Mouse (Mus musculus) cerebellum, adult (tissue): ENCODE results near the gene Cnot2.
"Not testable (repeated sequence)": the region's sequence is repeated elsewhere in the genome, so short reads cannot be mapped to it uniquely, and the experiment has no call there.

Experiments
- ATAC-seq: cut with Nextera tagmentation; 2 replicates; pipeline ENCODE4 v1.9.2; 2017; ENCODE audit warnings: mild to moderate bottlenecking, moderate library complexity, mixed read lengths; ENCODE audit not compliant: insufficient number of reproducible peaks, low FRiP score, low TSS enrichment

Gene Cnot2

DNA sequence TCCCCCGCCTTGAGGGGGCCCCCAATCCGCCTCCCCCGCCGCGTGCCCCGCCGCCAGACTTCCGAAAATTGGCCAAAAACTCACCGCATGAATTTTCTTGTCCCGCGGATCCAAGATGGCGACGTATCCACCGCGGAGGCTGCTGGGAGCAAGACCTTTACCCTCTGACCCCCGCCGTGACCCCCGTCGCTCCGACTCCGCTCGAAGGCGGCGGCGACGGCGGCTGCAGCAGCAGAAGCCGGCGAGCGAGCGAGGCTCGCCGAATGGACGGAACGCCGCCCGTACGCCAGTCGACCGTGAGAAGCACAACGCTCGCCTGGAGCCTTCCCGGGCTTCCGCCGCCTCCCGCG, at the start of gene Cnot2:
Cnot2 (minus strand) TSS at position 143 of the 350 bp plus-strand sequence.
- ATAC-seq = peak; percentile 82

GRCm38 (mm10) chr10:116628926-116629325, 47.6 kb upstream of the Cnot2 start:
- no peak for ATAC-seq

DNA sequence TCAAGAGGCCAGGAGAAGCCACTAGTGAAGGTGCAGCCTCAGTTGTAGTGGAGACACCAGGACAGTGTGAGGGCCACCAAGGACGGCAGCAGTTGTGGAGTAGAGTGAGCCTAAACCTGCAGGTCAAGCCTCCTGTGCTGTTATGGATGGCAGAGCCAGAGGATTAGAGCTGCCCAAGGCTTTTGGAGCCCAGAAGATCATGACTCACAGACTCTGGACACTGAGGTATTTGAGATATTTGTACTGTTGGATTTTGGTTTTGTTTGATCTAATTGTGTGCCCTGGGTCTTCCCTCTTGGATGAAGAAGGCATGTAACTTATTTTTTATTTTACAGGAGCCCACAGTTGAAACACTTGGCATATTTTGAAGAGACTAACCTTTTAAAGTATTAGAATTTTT, 44.7 kb upstream of the Cnot2 start:
- no peak for ATAC-seq

GRCm38 (mm10) chr10:116613250-116613649, 31.9 kb upstream of the Cnot2 start:
- not testable (repeated sequence) for ATAC-seq

- ATAC-seq = no peak
Measured at GRCm38 (mm10) chr10:116604905-116605162, 23.5 kb upstream of the Cnot2 start.

DNA sequence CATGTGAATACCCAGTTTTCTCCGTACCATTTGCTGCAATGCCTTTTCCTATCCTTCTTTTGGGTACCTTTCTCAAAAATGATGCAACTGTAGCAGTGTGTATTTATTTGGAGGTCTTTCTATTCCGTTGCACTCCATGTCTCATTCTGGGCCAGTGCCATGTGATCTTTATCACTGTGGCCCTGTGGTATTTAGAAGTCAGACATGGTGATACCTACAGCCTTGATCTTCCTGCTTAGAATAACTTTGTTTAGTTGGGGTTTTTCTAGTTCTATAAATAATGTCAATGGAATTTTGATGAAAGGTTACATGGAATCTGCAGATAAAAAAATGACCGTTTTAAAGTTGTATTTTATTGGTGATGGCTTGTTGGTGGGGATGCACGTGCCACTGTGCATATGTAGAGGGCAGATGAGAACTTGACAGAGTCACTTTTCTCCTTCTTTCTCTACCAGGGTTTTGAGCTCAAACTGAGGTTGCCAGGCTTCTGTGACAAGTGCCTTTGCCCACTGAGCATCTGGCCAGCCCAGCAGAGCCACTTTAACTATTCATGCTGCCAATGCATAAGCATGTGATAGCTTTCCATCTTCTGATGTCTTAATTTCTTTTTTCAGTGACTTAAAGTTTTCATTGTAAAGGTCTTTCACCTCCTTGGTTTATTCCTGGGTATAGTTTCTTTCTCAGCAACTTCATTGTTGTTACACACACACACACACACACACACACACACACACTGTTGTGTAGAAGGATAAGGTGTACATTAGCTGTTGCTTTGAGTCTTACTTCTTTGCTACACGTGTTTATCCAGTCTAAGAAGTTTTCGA, 23.0 kb upstream of the Cnot2 start:
- no peak for ATAC-seq

GRCm38 (mm10) chr10:116599056-116599850, 17.9 kb upstream of the Cnot2 start:
- ATAC-seq = peak; percentile 66; the same call in 1 of the 2 replicates

GRCm38 (mm10) chr10:116582738-116583137, 1.4 kb upstream of the Cnot2 start:
- ATAC-seq = no peak

GRCm38 (mm10) chr10:116581719-116582481, 589 bp upstream of the Cnot2 start:
- peak; percentile 53 for ATAC-seq

GRCm38 (mm10) chr10:116580591-116581358, 536 bp downstream of the Cnot2 start:
- peak; percentile 45 for ATAC-seq

DNA sequence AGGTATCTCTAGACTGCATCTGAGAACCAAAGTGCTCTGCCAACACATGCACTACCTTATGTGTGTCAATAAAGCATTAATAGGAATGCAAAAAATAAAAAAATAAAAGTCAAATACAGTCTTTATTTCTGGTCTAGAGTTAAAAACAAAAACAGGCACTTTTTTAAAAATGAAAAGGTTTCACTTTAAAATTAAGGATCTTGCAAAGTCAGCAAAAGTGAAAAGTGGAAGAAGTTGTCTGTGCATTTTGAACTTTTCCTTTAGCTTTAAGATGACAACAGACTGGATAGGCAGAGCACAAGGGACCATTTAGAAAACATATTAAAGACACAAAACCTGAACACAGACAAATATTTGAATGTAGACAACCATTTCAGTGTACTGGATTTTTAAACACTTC, 1.8 kb downstream of the Cnot2 start:
- no peak for ATAC-seq

- no peak for ATAC-seq
Measured at GRCm38 (mm10) chr10:116578375-116578774, 2.9 kb downstream of the Cnot2 start.

- ATAC-seq = no peak
Measured at GRCm38 (mm10) chr10:116577181-116577580, 4.1 kb downstream of the Cnot2 start.

GRCm38 (mm10) chr10:116576071-116576470, 5.2 kb downstream of the Cnot2 start:
- not testable (repeated sequence) for ATAC-seq

GRCm38 (mm10) chr10:116570526-116570925, 10.8 kb downstream of the Cnot2 start:
- ATAC-seq = no peak

DNA sequence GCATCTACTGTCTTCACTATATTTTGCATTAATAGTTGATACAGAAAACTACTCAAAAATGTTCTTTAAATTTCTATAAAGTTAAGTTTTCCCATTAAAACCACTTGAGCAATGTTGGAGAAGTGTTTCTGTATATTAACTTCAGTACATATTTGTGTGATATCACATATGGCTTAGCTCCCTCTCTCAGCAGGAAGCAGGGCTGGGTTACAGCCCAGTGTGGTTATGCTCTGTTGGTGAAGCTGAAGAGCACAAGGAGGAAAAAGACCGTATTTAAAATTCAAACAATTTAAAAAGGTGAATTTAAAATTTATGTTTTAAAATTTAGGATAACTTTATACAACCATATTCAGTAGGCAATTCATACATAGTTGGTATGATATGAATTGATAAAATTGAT, 12.8 kb downstream of the Cnot2 start:
- peak; percentile 56; the same call in 1 of the 2 replicates for ATAC-seq

- ATAC-seq = no peak
Measured at GRCm38 (mm10) chr10:116567491-116568405, 13.6 kb downstream of the Cnot2 start.

GRCm38 (mm10) chr10:116566492-116566891, 14.8 kb downstream of the Cnot2 start:
- not testable (repeated sequence) for ATAC-seq
